Mouse (Mus musculus): ENCODE data around the gene Fcho1.

GRCm38 (mm10) chr8:71660325-71661120 lies 65.0 kb downstream of the Fcho1 start:
- TF ChIP-seq ZC3H11A (IDR thresholded peaks at IDR 0.05; ENCODE audit: borderline replicate concordance, low read depth, low read length) = peak; percentile 77
- TF ChIP-seq HCFC1 (IDR thresholded peaks at IDR 0.05; ENCODE audit: borderline replicate concordance, insufficient read depth, low read length) = no peak
- TF ChIP-seq ZNF384 (IDR thresholded peaks at IDR 0.05; ENCODE audit: low read depth, low read length) = no peak

Data from ES-E14 (cell line).